Mouse (Mus musculus): Measurements from ENCODE around the gene Evc2. TPM values are rescaled to one million over a fixed set of nuclear protein-coding genes. Genes with fewer than 3 reads are reported as not detected.

Gene Evc2
- total and polyA plus RNA-seq, 2 experiments from 2014 or later: 5.5 to 6.1 TPM

- H3K9me3 ChIP-seq (ENCODE audit: low read length): 0 out of 2 replicates have a peak, but pooled peaks cover 12% of the 10 kb centered on the region
- peaks cover 10% of the 10 kb centered on the region; the same call in 1 of the 2 replicates for H3K36me3 ChIP-seq (ENCODE audit: insufficient read depth, low read length)
- H3K27me3 ChIP-seq (ENCODE audit: insufficient read depth, low read length): no peaks in the 10 kb centered on the region
- H3K4me1 ChIP-seq (ENCODE audit: insufficient read depth, low read length): no peaks in the 10 kb centered on the region
- H3K4me2 ChIP-seq (ENCODE audit: low read depth, low read length): no peak overlapping the region
- TF ChIP-seq CTCF (IDR thresholded peaks at IDR 0.05; ENCODE audit: low read depth): no peak
- 90% methylated on average over 12 of the region's 12 CpGs for WGBS
- no peak overlapping the region for H3K4me3 ChIP-seq (ENCODE audit: low read length)
- no peak overlapping the region for H3K27ac ChIP-seq
- ATAC-seq (no peak), DNase-seq (ENCODE audit: low spot score) (no peak)
- H3K9ac ChIP-seq (replicated peaks; ENCODE audit: low read length): no peak overlapping the region
Observed at GRCm38 (mm10) chr5:37312980-37313722, 25.1 kb upstream of the Evc2 start.

DNA sequence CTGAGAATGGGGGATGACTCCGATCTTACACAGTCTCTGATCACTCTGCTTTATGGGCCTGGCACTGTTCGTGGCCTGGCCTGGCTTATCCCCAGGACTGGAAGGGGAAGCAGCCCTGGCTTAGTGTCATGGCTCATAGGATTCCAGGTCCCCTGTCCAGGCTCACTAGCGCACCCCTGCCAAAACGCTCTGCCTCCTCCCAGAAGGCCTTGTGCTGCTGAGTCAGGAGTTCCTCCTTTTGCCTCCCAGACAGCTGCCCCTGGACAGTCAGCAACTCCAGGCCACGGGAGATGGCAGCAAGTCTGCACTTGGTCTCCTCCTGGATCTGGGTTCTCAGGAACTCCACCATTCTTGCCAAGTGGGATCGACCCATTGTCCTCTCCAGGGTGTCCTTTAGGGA, 19.6 kb upstream of the Evc2 start:
- Histone ChIP-seq H3K36me3 (ENCODE audit: insufficient read depth, low read length) (peaks cover 10% of the 10 kb centered on the region; the same call in 1 of the 2 replicates), H3K9me3 (ENCODE audit: low read length) (0 out of 2 replicates have a peak, but pooled peaks cover 12% of the 10 kb centered on the region), H3K4me1 (ENCODE audit: insufficient read depth, low read length) (no peaks in the 10 kb centered on the region), H3K4me3 (ENCODE audit: low read length) (no peak overlapping the region), H3K9ac (replicated peaks; ENCODE audit: low read length) (no peak overlapping the region), H3K27me3 (ENCODE audit: insufficient read depth, low read length) (no peaks in the 10 kb centered on the region), H3K4me2 (ENCODE audit: low read depth, low read length) (no peak overlapping the region), H3K27ac (no peak overlapping the region)
- ATAC-seq (no peak), DNase-seq (ENCODE audit: low spot score) (no peak)
- no peak for TF ChIP-seq CTCF (IDR thresholded peaks at IDR 0.05; ENCODE audit: low read depth)
- WGBS: 87% methylated on average over 6 of the region's 6 CpGs

GRCm38 (mm10) chr5:37320174-37320573, 18.1 kb upstream of the Evc2 start:
- 68% methylated on average over 3 of the region's 3 CpGs for WGBS
- no peak for TF ChIP-seq CTCF (IDR thresholded peaks at IDR 0.05; ENCODE audit: low read depth)
- H3K27ac ChIP-seq: no peak overlapping the region
- no peak overlapping the region for H3K4me2 ChIP-seq (ENCODE audit: low read depth, low read length)
- H3K36me3 ChIP-seq (ENCODE audit: insufficient read depth, low read length): peaks cover 6% of the 10 kb centered on the region; the same call in 1 of the 2 replicates
- H3K27me3 ChIP-seq (ENCODE audit: insufficient read depth, low read length): no peaks in the 10 kb centered on the region
- H3K9me3 ChIP-seq (ENCODE audit: low read length): 0 out of 2 replicates have a peak, but pooled peaks cover 7% of the 10 kb centered on the region
- no peak for ATAC-seq
- DNase-seq (ENCODE audit: low spot score): no peak
- H3K9ac ChIP-seq (replicated peaks; ENCODE audit: low read length): no peak overlapping the region
- no peak overlapping the region for H3K4me3 ChIP-seq (ENCODE audit: low read length)
- H3K4me1 ChIP-seq (ENCODE audit: insufficient read depth, low read length): no peaks in the 10 kb centered on the region

GRCm38 (mm10) chr5:37320761-37321160, 17.5 kb upstream of the Evc2 start:
- TF ChIP-seq CTCF (IDR thresholded peaks at IDR 0.05; ENCODE audit: low read depth): no peak
- Histone ChIP-seq H3K4me3 (ENCODE audit: low read length) (no peak overlapping the region), H3K36me3 (ENCODE audit: insufficient read depth, low read length) (peaks cover under 1% of the 10 kb centered on the region; the same call in 1 of the 2 replicates), H3K27ac (no peak overlapping the region), H3K4me1 (ENCODE audit: insufficient read depth, low read length) (no peaks in the 10 kb centered on the region), H3K4me2 (ENCODE audit: low read depth, low read length) (no peak overlapping the region), H3K9ac (replicated peaks; ENCODE audit: low read length) (no peak overlapping the region), H3K9me3 (ENCODE audit: low read length) (0 out of 2 replicates have a peak, but pooled peaks cover 1% of the 10 kb centered on the region), H3K27me3 (ENCODE audit: insufficient read depth, low read length) (no peaks in the 10 kb centered on the region)
- ATAC-seq (no peak), DNase-seq (ENCODE audit: low spot score) (no peak)
- 96% methylated on average over 4 of the region's 4 CpGs for WGBS

DNA sequence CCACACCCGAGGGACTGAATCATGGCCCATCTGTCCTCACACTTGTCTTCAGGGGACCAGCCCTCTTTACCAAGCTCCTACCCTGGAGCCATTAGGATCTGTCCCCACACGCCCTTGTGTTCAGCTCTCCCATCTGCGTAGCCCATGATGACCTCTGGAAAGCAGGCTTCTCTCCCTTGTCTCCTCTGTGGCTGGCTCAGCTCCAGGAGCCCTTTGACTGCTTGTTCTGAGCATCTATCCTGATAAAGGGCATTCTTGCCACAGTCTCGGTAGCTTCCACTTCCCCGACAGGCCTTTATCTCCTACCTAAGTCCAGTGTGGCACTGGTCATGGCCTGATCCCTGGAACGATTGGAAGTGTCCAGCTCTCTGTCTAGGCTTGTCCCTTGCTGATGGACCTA, 11.6 kb upstream of the Evc2 start:
- Histone ChIP-seq H3K4me2 (ENCODE audit: low read depth, low read length) (no peak overlapping the region), H3K9me3 (ENCODE audit: low read length) (no peaks in the 10 kb centered on the region), H3K27me3 (ENCODE audit: insufficient read depth, low read length) (no peaks in the 10 kb centered on the region), H3K36me3 (ENCODE audit: insufficient read depth, low read length) (no peaks in the 10 kb centered on the region), H3K27ac (no peak overlapping the region), H3K4me3 (ENCODE audit: low read length) (no peak overlapping the region), H3K9ac (replicated peaks; ENCODE audit: low read length) (no peak overlapping the region), H3K4me1 (ENCODE audit: insufficient read depth, low read length) (no peaks in the 10 kb centered on the region)
- 82% methylated on average over 6 of the region's 6 CpGs for WGBS
- TF ChIP-seq CTCF (IDR thresholded peaks at IDR 0.05; ENCODE audit: low read depth): no peak
- ATAC-seq (no peak), DNase-seq (ENCODE audit: low spot score) (no peak)

GRCm38 (mm10) chr5:37330449-37331132, 7.7 kb upstream of the Evc2 start:
- Histone ChIP-seq H3K4me2 (ENCODE audit: low read depth, low read length) (no peak overlapping the region), H3K9me3 (ENCODE audit: low read length) (no peaks in the 10 kb centered on the region), H3K27me3 (ENCODE audit: insufficient read depth, low read length) (no peaks in the 10 kb centered on the region), H3K9ac (replicated peaks; ENCODE audit: low read length) (no peak overlapping the region), H3K36me3 (ENCODE audit: insufficient read depth, low read length) (no peaks in the 10 kb centered on the region), H3K27ac (no peak overlapping the region), H3K4me3 (ENCODE audit: low read length) (no peak overlapping the region), H3K4me1 (ENCODE audit: insufficient read depth, low read length) (no peaks in the 10 kb centered on the region)
- no peak for DNase-seq (ENCODE audit: low spot score)
- no peak for TF ChIP-seq CTCF (IDR thresholded peaks at IDR 0.05; ENCODE audit: low read depth)
- no peak for ATAC-seq
- WGBS: 82% methylated on average over 8 of the region's 8 CpGs

- ATAC-seq (no peak), DNase-seq (ENCODE audit: low spot score) (no peak)
- Histone ChIP-seq H3K9ac (replicated peaks; ENCODE audit: low read length) (no peak overlapping the region), H3K4me1 (ENCODE audit: insufficient read depth, low read length) (no peaks in the 10 kb centered on the region), H3K27ac (no peak overlapping the region), H3K36me3 (ENCODE audit: insufficient read depth, low read length) (no peaks in the 10 kb centered on the region), H3K27me3 (ENCODE audit: insufficient read depth, low read length) (no peaks in the 10 kb centered on the region), H3K4me3 (ENCODE audit: low read length) (no peak overlapping the region), H3K9me3 (ENCODE audit: low read length) (no peaks in the 10 kb centered on the region), H3K4me2 (ENCODE audit: low read depth, low read length) (no peak overlapping the region)
- no peak for TF ChIP-seq CTCF (IDR thresholded peaks at IDR 0.05; ENCODE audit: low read depth)
- WGBS: 92% methylated on average over 2 of the region's 2 CpGs
Observed at GRCm38 (mm10) chr5:37331133-37331505, 7.2 kb upstream of the Evc2 start.

Measured in hindbrain, postnatal 0 days (tissue).